Mouse (Mus musculus): ENCODE measurements around the gene Lcp2. TPM values are rescaled to one million over a fixed set of nuclear protein-coding genes. Genes with fewer than 3 reads are reported as not detected.

Gene Lcp2
- polyA plus RNA-seq, 1 experiment = 0.26 TPM

DNA sequence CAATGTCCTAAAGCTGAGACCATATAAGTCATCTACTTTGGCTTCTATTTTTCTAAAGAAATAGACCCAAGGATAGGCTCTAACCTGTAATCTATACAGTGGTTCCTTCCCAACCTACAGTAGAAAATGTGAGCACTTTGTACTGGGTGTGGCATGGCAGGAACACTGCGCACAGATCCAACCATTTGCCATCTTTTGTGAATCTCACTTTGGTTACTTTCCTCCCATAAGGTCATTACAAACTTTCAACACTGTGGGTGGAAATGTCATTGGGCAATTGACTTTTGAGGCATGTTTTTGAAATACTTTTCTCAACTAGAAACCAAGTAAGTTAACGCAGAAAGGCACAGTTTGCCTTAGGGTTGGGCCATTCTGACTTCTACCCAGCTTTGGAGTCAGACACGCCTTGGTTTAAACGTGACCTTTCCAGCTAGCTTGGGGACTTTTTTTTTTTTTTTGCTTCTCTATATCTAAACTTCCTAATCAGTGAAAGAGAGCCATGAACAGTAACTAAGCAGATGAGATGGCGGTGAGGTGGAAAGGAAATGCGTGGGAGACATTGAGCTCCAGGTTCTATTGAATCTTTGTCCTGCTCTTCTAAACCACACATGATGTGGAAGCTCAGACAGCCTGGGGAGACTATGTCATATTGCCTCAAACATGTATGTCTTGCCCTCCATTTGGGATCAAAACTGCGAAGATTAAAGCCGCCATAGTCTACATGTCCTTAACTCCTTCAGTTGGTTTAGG lies 1.8 kb downstream of the Lcp2 start:
- Histone ChIP-seq H3K27me3 (ENCODE audit: control insufficient read depth, insufficient read depth, low read length) (no peaks in the 10 kb centered on the region), H3K36me3 (ENCODE audit: control insufficient read depth, insufficient read depth, low read length) (no peaks in the 10 kb centered on the region), H3K4me1 (ENCODE audit: control insufficient read depth, insufficient read depth, low read length) (no peaks in the 10 kb centered on the region), H3K27ac (ENCODE audit: control insufficient read depth, insufficient read depth, low read depth, low read length) (no peak overlapping the region), H3K4me3 (ENCODE audit: control insufficient read depth, low read depth, low read length) (no peak overlapping the region)
- no peak for TF ChIP-seq POLR2A (IDR thresholded peaks at IDR 0.05; ENCODE audit: control insufficient read depth, low read depth, low read length)
- no peak for TF ChIP-seq CTCF (IDR thresholded peaks at IDR 0.05; ENCODE audit: control insufficient read depth, insufficient read depth, insufficient replicate concordance, low read depth, low read length)

DNA sequence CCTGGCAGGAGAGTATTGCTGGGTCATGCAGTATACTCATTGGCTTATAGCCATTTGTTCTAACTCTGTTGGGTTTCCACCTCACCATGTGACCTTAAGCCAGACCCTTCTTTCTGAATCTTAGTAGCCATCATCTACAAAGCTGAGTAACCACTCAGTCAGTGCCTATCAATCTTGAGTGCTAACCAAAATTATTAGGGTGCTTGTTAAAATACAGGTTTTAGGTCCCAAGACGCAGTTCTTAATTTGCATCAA lies 2.3 kb downstream of the Lcp2 start:
- Histone ChIP-seq H3K4me1 (ENCODE audit: control insufficient read depth, insufficient read depth, low read length) (no peaks in the 10 kb centered on the region), H3K4me3 (ENCODE audit: control insufficient read depth, low read depth, low read length) (no peak overlapping the region)
- TF ChIP-seq POLR2A (IDR thresholded peaks at IDR 0.05; ENCODE audit: control insufficient read depth, low read depth, low read length) = no peak
- TF ChIP-seq CTCF (IDR thresholded peaks at IDR 0.05; ENCODE audit: control insufficient read depth, insufficient read depth, insufficient replicate concordance, low read depth, low read length) = no peak

GRCm38 (mm10) chr11:34050063-34050462 lies 3.3 kb downstream of the Lcp2 start:
- Histone ChIP-seq H3K36me3 (ENCODE audit: control insufficient read depth, insufficient read depth, low read length) (no peaks in the 10 kb centered on the region), H3K4me3 (ENCODE audit: control insufficient read depth, low read depth, low read length) (no peak overlapping the region), H3K27ac (ENCODE audit: control insufficient read depth, insufficient read depth, low read depth, low read length) (no peak overlapping the region), H3K4me1 (ENCODE audit: control insufficient read depth, insufficient read depth, low read length) (no peaks in the 10 kb centered on the region), H3K27me3 (ENCODE audit: control insufficient read depth, insufficient read depth, low read length) (no peaks in the 10 kb centered on the region)
- TF ChIP-seq CTCF (IDR thresholded peaks at IDR 0.05; ENCODE audit: control insufficient read depth, insufficient read depth, insufficient replicate concordance, low read depth, low read length) = no peak
- no peak for TF ChIP-seq POLR2A (IDR thresholded peaks at IDR 0.05; ENCODE audit: control insufficient read depth, low read depth, low read length)

More for the DNA sequence above, 2.3 kb downstream of the Lcp2 start:
- H3K27me3 ChIP-seq (ENCODE audit: control insufficient read depth, insufficient read depth, low read length) = no peaks in the 10 kb centered on the region
- no peak overlapping the region for H3K27ac ChIP-seq (ENCODE audit: control insufficient read depth, insufficient read depth, low read depth, low read length)
- H3K36me3 ChIP-seq (ENCODE audit: control insufficient read depth, insufficient read depth, low read length) = no peaks in the 10 kb centered on the region

DNA sequence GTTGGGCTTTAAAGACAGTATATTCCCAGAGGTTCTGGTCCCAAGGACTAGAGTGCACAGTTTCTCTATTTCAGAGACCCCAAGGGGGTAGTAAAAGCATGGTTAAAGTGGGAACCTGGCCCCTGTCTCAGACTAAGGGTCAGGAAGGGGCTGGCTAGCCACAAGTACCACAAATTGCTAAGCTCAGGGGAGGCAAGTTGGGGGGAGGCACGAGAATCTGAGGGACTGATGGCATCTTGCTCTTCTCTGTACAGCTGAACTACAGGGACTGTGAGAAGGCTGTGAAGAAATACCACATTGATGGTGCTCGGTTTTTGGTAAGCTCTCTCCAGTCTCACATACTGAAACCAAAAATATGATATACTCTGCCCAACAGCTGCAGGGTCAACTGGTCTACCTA lies 3.9 kb downstream of the Lcp2 start:
- Histone ChIP-seq H3K36me3 (ENCODE audit: control insufficient read depth, insufficient read depth, low read length) (no peaks in the 10 kb centered on the region), H3K27ac (ENCODE audit: control insufficient read depth, insufficient read depth, low read depth, low read length) (no peak overlapping the region), H3K4me1 (ENCODE audit: control insufficient read depth, insufficient read depth, low read length) (no peaks in the 10 kb centered on the region), H3K4me3 (ENCODE audit: control insufficient read depth, low read depth, low read length) (no peak overlapping the region), H3K27me3 (ENCODE audit: control insufficient read depth, insufficient read depth, low read length) (no peaks in the 10 kb centered on the region)
- TF ChIP-seq CTCF (IDR thresholded peaks at IDR 0.05; ENCODE audit: control insufficient read depth, insufficient read depth, insufficient replicate concordance, low read depth, low read length) = no peak
- no peak for TF ChIP-seq POLR2A (IDR thresholded peaks at IDR 0.05; ENCODE audit: control insufficient read depth, low read depth, low read length)

DNA sequence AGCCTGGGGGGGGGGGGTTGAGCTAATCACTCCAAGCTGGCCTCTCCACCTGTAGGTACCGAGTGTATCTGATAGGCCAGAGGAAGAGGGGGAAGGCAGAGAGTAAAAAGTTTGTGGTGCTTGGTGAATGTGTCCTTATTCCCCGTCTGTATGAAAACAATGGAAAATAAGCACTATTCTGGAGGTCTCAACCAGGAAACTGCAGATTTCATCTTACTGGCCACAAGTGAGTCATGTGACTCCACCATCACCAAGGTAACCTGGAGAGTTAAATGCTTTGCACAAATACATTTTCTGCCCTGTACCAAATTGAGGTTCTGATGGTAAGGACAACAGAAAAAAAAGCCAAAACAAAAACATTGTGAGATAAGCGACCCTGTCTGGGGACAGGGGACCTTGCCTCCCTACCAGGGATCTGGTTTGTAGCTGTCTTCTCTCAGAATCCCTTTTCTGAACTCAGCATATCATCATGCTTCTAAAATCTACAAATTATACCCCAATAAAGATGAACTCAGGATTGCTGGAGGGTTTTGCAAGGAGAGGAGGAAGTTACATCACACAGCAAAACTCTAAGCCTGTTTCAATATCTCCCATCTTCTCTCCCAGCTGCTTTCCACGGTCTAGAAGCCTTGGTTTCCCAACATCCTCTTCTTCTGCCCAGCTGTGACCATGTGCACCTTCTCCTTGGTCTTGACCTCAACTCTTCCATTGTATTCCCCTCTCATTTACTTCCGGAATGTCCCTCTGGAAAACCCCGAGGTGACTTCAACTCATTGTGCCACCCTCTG lies 6.5 kb downstream of the Lcp2 start:
- TF ChIP-seq POLR2A (IDR thresholded peaks at IDR 0.05; ENCODE audit: control insufficient read depth, low read depth, low read length) (no peak), CTCF (IDR thresholded peaks at IDR 0.05; ENCODE audit: control insufficient read depth, insufficient read depth, insufficient replicate concordance, low read depth, low read length) (no peak)
- Histone ChIP-seq H3K27ac (ENCODE audit: control insufficient read depth, insufficient read depth, low read depth, low read length) (no peak overlapping the region), H3K4me3 (ENCODE audit: control insufficient read depth, low read depth, low read length) (no peak overlapping the region), H3K4me1 (ENCODE audit: control insufficient read depth, insufficient read depth, low read length) (no peaks in the 10 kb centered on the region), H3K36me3 (ENCODE audit: control insufficient read depth, insufficient read depth, low read length) (no peaks in the 10 kb centered on the region), H3K27me3 (ENCODE audit: control insufficient read depth, insufficient read depth, low read length) (no peaks in the 10 kb centered on the region)

DNA sequence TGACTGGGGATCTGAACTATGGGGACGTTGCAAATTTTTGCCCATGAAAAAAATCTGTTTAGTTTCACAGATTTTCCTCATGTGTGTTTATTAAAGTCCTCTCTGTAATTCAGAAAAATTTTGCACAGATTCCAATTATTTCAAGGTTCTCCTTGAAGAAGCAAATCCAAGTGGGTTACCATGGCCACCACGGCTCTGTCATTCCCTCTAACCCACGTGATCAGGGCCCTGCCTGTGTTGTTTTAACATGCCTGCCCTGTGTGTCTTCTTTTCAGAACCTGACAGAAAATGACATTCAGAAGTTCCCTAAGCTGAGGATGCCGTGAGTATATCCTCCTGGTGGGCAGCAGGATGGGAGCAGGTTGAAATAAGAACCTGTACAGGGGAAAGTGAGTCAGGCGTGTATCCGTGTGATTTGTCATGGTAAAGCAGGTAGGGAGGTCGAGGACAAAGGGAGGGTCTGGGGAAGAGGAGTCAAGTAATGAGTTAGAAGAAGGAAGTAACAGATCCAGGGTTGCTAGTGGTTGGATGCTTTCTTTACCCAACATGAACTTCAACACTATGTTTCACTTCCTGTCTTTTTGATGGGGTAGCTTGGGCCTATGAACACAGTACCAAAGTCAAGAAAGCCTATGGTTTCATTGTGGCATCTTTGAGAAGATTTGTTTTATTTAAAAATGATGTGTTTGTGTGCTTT lies 7.5 kb downstream of the Lcp2 start:
- Histone ChIP-seq H3K4me1 (ENCODE audit: control insufficient read depth, insufficient read depth, low read length) (no peaks in the 10 kb centered on the region), H3K36me3 (ENCODE audit: control insufficient read depth, insufficient read depth, low read length) (no peaks in the 10 kb centered on the region), H3K4me3 (ENCODE audit: control insufficient read depth, low read depth, low read length) (no peak overlapping the region), H3K27me3 (ENCODE audit: control insufficient read depth, insufficient read depth, low read length) (no peaks in the 10 kb centered on the region), H3K27ac (ENCODE audit: control insufficient read depth, insufficient read depth, low read depth, low read length) (no peak overlapping the region)
- TF ChIP-seq POLR2A (IDR thresholded peaks at IDR 0.05; ENCODE audit: control insufficient read depth, low read depth, low read length) (no peak), CTCF (IDR thresholded peaks at IDR 0.05; ENCODE audit: control insufficient read depth, insufficient read depth, insufficient replicate concordance, low read depth, low read length) (no peak)

DNA sequence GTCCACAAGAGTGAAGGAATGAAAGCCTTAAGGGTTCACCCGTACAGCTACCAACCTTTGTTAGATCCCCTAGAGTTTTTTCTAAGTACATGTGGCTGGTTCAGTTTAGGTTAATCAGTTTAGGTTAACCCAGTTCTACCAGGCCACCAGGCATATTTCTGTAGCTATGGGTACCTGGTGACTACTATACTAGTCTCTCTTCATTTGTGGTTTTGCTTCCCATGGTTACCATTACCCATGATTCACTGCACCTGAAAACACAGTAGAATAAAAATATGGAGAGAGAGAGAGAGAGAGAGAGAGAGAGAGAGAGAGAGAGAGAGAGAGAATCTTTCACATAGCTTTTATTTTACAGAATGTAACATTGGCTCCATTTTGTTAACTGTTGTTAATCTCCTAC lies 10.0 kb downstream of the Lcp2 start:
- Histone ChIP-seq H3K27me3 (ENCODE audit: control insufficient read depth, insufficient read depth, low read length) (no peaks in the 10 kb centered on the region), H3K4me3 (ENCODE audit: control insufficient read depth, low read depth, low read length) (no peak overlapping the region), H3K36me3 (ENCODE audit: control insufficient read depth, insufficient read depth, low read length) (no peaks in the 10 kb centered on the region), H3K27ac (ENCODE audit: control insufficient read depth, insufficient read depth, low read depth, low read length) (no peak overlapping the region), H3K4me1 (ENCODE audit: control insufficient read depth, insufficient read depth, low read length) (no peaks in the 10 kb centered on the region)
- no peak for TF ChIP-seq POLR2A (IDR thresholded peaks at IDR 0.05; ENCODE audit: control insufficient read depth, low read depth, low read length)
- TF ChIP-seq CTCF (IDR thresholded peaks at IDR 0.05; ENCODE audit: control insufficient read depth, insufficient read depth, insufficient replicate concordance, low read depth, low read length) = no peak

All from testis, adult 2 months (tissue).